Mouse (Mus musculus) gonadal fat pad, adult 2 months (tissue): ENCODE measurements around the gene Cabin1. TPM values are rescaled to one million over a fixed set of nuclear protein-coding genes. Genes with fewer than 3 reads are reported as not detected.

Source experiments
- DNase-seq: peaks from one replicate; pipeline ENCODE4 v3.0.0-alpha.2; 2012; ENCODE audit warnings: low read depth
- polyA plus RNA-seq: library from polyadenylated mRNA; depleted of rRNA; stranded (reverse); fragments of >200 nt; gene quantifications from 2 replicates; pipeline ENCODE4 v1.2.3, GENCODE M21; 2012; rRNA removed

Cabin1 gene
- 31.3 and 33.0 TPM in 2 replicates for polyA plus RNA-seq

GRCm38 (mm10) chr10:75763682-75764518 is at the start of gene Cabin1:
TSS of gene Cabin1 (minus strand) at chr10:75764341.
- DNase-seq, result peak; percentile 89

GRCm38 (mm10) chr10:75804217-75804616 is 40.1 kb upstream of the Cabin1 start:
- no peak for DNase-seq

- DNase-seq, result no peak
Observed at GRCm38 (mm10) chr10:75798176-75798696, 34.1 kb upstream of the Cabin1 start, which contains the start of gene Gstt1. TSS of gene Gstt1 (minus strand) at chr10:75798584.

- no peak for DNase-seq
Observed at GRCm38 (mm10) chr10:75797619-75798175, 33.6 kb upstream of the Cabin1 start.

- DNase-seq, result no peak
Observed at GRCm38 (mm10) chr10:75796731-75797516, 32.8 kb upstream of the Cabin1 start.

- no peak for DNase-seq
Observed at GRCm38 (mm10) chr10:75794880-75795279, 30.7 kb upstream of the Cabin1 start.

GRCm38 (mm10) chr10:75790773-75791172 is 26.6 kb upstream of the Cabin1 start:
- DNase-seq, result no peak

- no peak for DNase-seq
Observed at GRCm38 (mm10) chr10:75789841-75790240, 25.7 kb upstream of the Cabin1 start.

GRCm38 (mm10) chr10:75789081-75789735 is 25.1 kb upstream of the Cabin1 start:
- no peak for DNase-seq

- no peak for DNase-seq
Observed at GRCm38 (mm10) chr10:75788277-75788676, 24.1 kb upstream of the Cabin1 start.

- DNase-seq, result no peak
Observed at GRCm38 (mm10) chr10:75785442-75785841, 21.3 kb upstream of the Cabin1 start.

- DNase-seq, result peak; percentile 67
Observed at GRCm38 (mm10) chr10:75780769-75781578, 16.8 kb upstream of the Cabin1 start, which contains the start of the genes Gm20441 and Gstt3. TSS of gene Gm20441 (minus strand) at chr10:75780954. TSS of gene Gstt3 (minus strand) at chr10:75781414.

GRCm38 (mm10) chr10:75779206-75780174 is 15.3 kb upstream of the Cabin1 start:
- DNase-seq, result peak; percentile 63

GRCm38 (mm10) chr10:75777885-75778284 is 13.7 kb upstream of the Cabin1 start:
- no peak for DNase-seq

- no peak for DNase-seq
Observed at GRCm38 (mm10) chr10:75776562-75776961, 12.4 kb upstream of the Cabin1 start.

GRCm38 (mm10) chr10:75774587-75774986 is 10.4 kb upstream of the Cabin1 start:
- DNase-seq, result no peak

GRCm38 (mm10) chr10:75774102-75774501 is 10.0 kb upstream of the Cabin1 start:
- DNase-seq, result no peak

GRCm38 (mm10) chr10:75772795-75773664 is 8.9 kb upstream of the Cabin1 start, which contains the start of gene Ddt:
TSS of gene Ddt (minus strand) at chr10:75773414.
- no peak for DNase-seq
